Mouse (Mus musculus): ENCODE measurements around the gene Rftn1.
"Not testable (repeated sequence)": the region's sequence is repeated elsewhere in the genome, so short reads cannot be mapped to it uniquely, and the experiment has no call there.

The Rftn1 gene

GRCm38 (mm10) chr17:50190131-50191015, at the start of gene Rftn1:
Gene Rftn1 (minus strand): TSS chr17:50190674.
- peak; percentile 88 for DNase-seq

GRCm38 (mm10) chr17:50237818-50238610, 47.5 kb upstream of the Rftn1 start:
- DNase-seq = no peak

GRCm38 (mm10) chr17:50237436-50237709, 46.9 kb upstream of the Rftn1 start:
- DNase-seq = peak; percentile 87

- DNase-seq = no peak
Observed at GRCm38 (mm10) chr17:50236702-50237435, 46.4 kb upstream of the Rftn1 start.

- no peak for DNase-seq
Observed at GRCm38 (mm10) chr17:50235943-50236701, 45.6 kb upstream of the Rftn1 start.

GRCm38 (mm10) chr17:50233956-50234355, 43.5 kb upstream of the Rftn1 start:
- no peak for DNase-seq

GRCm38 (mm10) chr17:50232821-50233220, 42.3 kb upstream of the Rftn1 start:
- no peak for DNase-seq

GRCm38 (mm10) chr17:50231206-50231605, 40.7 kb upstream of the Rftn1 start:
- DNase-seq = no peak

GRCm38 (mm10) chr17:50229534-50229933, 39.1 kb upstream of the Rftn1 start:
- no peak for DNase-seq

- DNase-seq = no peak
Observed at GRCm38 (mm10) chr17:50227366-50227765, 36.9 kb upstream of the Rftn1 start.

- DNase-seq = no peak
Observed at GRCm38 (mm10) chr17:50224718-50225117, 34.2 kb upstream of the Rftn1 start.

GRCm38 (mm10) chr17:50217978-50218377, 27.5 kb upstream of the Rftn1 start:
- DNase-seq = no peak

- no peak for DNase-seq
Observed at GRCm38 (mm10) chr17:50215104-50215503, 24.6 kb upstream of the Rftn1 start.

- no peak for DNase-seq
Observed at GRCm38 (mm10) chr17:50213117-50213516, 22.6 kb upstream of the Rftn1 start.

GRCm38 (mm10) chr17:50211816-50212215, 21.3 kb upstream of the Rftn1 start:
- DNase-seq = no peak

GRCm38 (mm10) chr17:50209831-50210230, 19.4 kb upstream of the Rftn1 start:
- no peak for DNase-seq

GRCm38 (mm10) chr17:50208137-50209045, 17.9 kb upstream of the Rftn1 start:
- DNase-seq = no peak

GRCm38 (mm10) chr17:50206262-50206661, 15.8 kb upstream of the Rftn1 start:
- not testable (repeated sequence) for DNase-seq

- not testable (repeated sequence) for DNase-seq
Observed at GRCm38 (mm10) chr17:50205840-50206239, 15.4 kb upstream of the Rftn1 start.

GRCm38 (mm10) chr17:50205152-50205782, 14.8 kb upstream of the Rftn1 start:
- no peak for DNase-seq
